Mouse (Mus musculus) splenic B cell, adult 2 months (primary cell): Measurements from ENCODE around the gene Acan.

Experiments
- DNase-seq: peaks from one replicate; pipeline ENCODE4 v3.0.0-alpha.2; 2011; ENCODE audit warnings: low read depth, low spot score
- H3K27me3 ChIP-seq: 2 replicates; pipeline ENCODE4 v1.6.1; 2012; ENCODE audit warnings: mild to moderate bottlenecking, low read length, moderate library complexity, mixed read lengths; ENCODE audit not compliant: control insufficient read depth, poor library complexity, insufficient read depth, severe bottlenecking
- H3K36me3 ChIP-seq: 2 replicates; pipeline ENCODE4 v1.6.1; 2012; ENCODE audit warnings: mild to moderate bottlenecking, low read length, moderate library complexity, mixed read lengths; ENCODE audit not compliant: control insufficient read depth, poor library complexity, insufficient read depth, severe bottlenecking

The Acan gene

GRCm38 (mm10) chr7:79113848-79114247 is 60.6 kb downstream of the Acan start:
- Histone ChIP-seq H3K27me3 (no peaks in the 10 kb centered on the region), H3K36me3 (no peaks in the 10 kb centered on the region)
- no peak for DNase-seq

GRCm38 (mm10) chr7:79123465-79123864 is 70.2 kb downstream of the Acan start:
- Histone ChIP-seq H3K36me3 (no peaks in the 10 kb centered on the region), H3K27me3 (no peaks in the 10 kb centered on the region)
- DNase-seq: no peak

GRCm38 (mm10) chr7:79129883-79130282 is 76.6 kb downstream of the Acan start:
- Histone ChIP-seq H3K27me3 (no peaks in the 10 kb centered on the region), H3K36me3 (no peaks in the 10 kb centered on the region)
- no peak for DNase-seq

GRCm38 (mm10) chr7:79130385-79130784 is 77.1 kb downstream of the Acan start:
- Histone ChIP-seq H3K27me3 (no peaks in the 10 kb centered on the region), H3K36me3 (no peaks in the 10 kb centered on the region)
- no peak for DNase-seq

GRCm38 (mm10) chr7:79130843-79131444 is 77.7 kb downstream of the Acan start, which contains the start of gene Hapln3:
Gene Hapln3 (minus strand): TSS chr7:79131018.
- no peak for DNase-seq
- H3K27me3 ChIP-seq: no peaks in the 10 kb centered on the region
- H3K36me3 ChIP-seq: no peaks in the 10 kb centered on the region

- Histone ChIP-seq H3K27me3 (no peaks in the 10 kb centered on the region), H3K36me3 (no peaks in the 10 kb centered on the region)
- no peak for DNase-seq
These were observed 80.1 kb downstream of the Acan start for GRCm38 (mm10) chr7:79133391-79133790.

- no peak for DNase-seq
These were observed 86.1 kb downstream of the Acan start for GRCm38 (mm10) chr7:79139328-79139824.

GRCm38 (mm10) chr7:79139891-79140591 is 86.8 kb downstream of the Acan start:
- Histone ChIP-seq H3K27me3 (no peaks in the 10 kb centered on the region), H3K36me3 (no peaks in the 10 kb centered on the region)
- no peak for DNase-seq

More at GRCm38 (mm10) chr7:79139328-79139824, 86.1 kb downstream of the Acan start:
- Histone ChIP-seq H3K36me3 (no peaks in the 10 kb centered on the region), H3K27me3 (no peaks in the 10 kb centered on the region)

GRCm38 (mm10) chr7:79140897-79141296 is 87.6 kb downstream of the Acan start:
- Histone ChIP-seq H3K36me3 (no peaks in the 10 kb centered on the region), H3K27me3 (no peaks in the 10 kb centered on the region)
- DNase-seq: peak; percentile 68

GRCm38 (mm10) chr7:79147011-79147837 is 93.9 kb downstream of the Acan start:
- no peaks in the 10 kb centered on the region for H3K27me3 ChIP-seq
- DNase-seq: no peak
- no peaks in the 10 kb centered on the region for H3K36me3 ChIP-seq

GRCm38 (mm10) chr7:79147931-79148653 is 94.8 kb downstream of the Acan start:
- DNase-seq: no peak
- no peaks in the 10 kb centered on the region for H3K36me3 ChIP-seq
- H3K27me3 ChIP-seq: no peaks in the 10 kb centered on the region

- Histone ChIP-seq H3K36me3 (no peaks in the 10 kb centered on the region), H3K27me3 (no peaks in the 10 kb centered on the region)
- DNase-seq: peak; percentile 78
These were observed 95.5 kb downstream of the Acan start, which contains the start of gene Mfge8 for GRCm38 (mm10) chr7:79148711-79149266. Gene Mfge8 (minus strand): TSS chr7:79149060.

- Histone ChIP-seq H3K36me3 (no peaks in the 10 kb centered on the region), H3K27me3 (no peaks in the 10 kb centered on the region)
- DNase-seq: no peak
These were observed 96.2 kb downstream of the Acan start for GRCm38 (mm10) chr7:79149522-79149921.

GRCm38 (mm10) chr7:79159406-79159805 is 106.1 kb downstream of the Acan start:
- Histone ChIP-seq H3K27me3 (no peaks in the 10 kb centered on the region), H3K36me3 (no peaks in the 10 kb centered on the region)
- DNase-seq: no peak
